Mouse (Mus musculus) lung, embryonic 16.5 days (tissue): ENCODE measurements around the gene Tapbp. TPM values are rescaled to one million over a fixed set of nuclear protein-coding genes. Genes with fewer than 3 reads are reported as not detected.

ENCODE experiments used
- ATAC-seq: fragments of 200-750 bp; cut with Nextera tagmentation; 2 replicates; pipeline ENCODE4 v1.8.0; 2017; ENCODE audit warnings: low read depth, mild to moderate bottlenecking, moderate library complexity
- H3K27ac ChIP-seq: fragments of 300-500 bp; sonication (generic); 2 replicates; pipeline ENCODE4 v1.5.1; 2014; ENCODE audit warnings: mild to moderate bottlenecking, control low read depth, low read length
- H3K27me3 ChIP-seq: fragments of 300-500 bp; sonication (generic); 2 replicates; pipeline ENCODE4 v1.6.1; 2014; ENCODE audit warnings: low read depth, low read length, mixed read lengths; ENCODE audit not compliant: control insufficient read depth, insufficient read depth
- H3K36me3 ChIP-seq: fragments of 300-500 bp; sonication (generic); 2 replicates; pipeline ENCODE4 v1.6.1; 2014; ENCODE audit warnings: low read length; ENCODE audit not compliant: control insufficient read depth, insufficient read depth
- H3K4me1 ChIP-seq: fragments of 300-500 bp; sonication (generic); replicated peaks from 2 replicates; pipeline ENCODE4 v1.6.1; 2014; ENCODE audit warnings: low read length, mixed read lengths; ENCODE audit not compliant: control insufficient read depth, insufficient read depth
- H3K4me2 ChIP-seq: fragments of 300-500 bp; sonication (generic); 2 replicates; pipeline ENCODE4 v1.6.1; 2014; ENCODE audit warnings: low read depth, low read length, control low read depth
- H3K4me3 ChIP-seq: fragments of 300-500 bp; sonication (generic); 2 replicates; pipeline ENCODE4 v1.5.1; 2014; ENCODE audit warnings: mild to moderate bottlenecking, low read length, control low read depth
- H3K9ac ChIP-seq: fragments of 300-500 bp; sonication (generic); 2 replicates; pipeline ENCODE4 v1.6.1; 2014; ENCODE audit warnings: low read length, control low read depth
- H3K9me3 ChIP-seq: fragments of 300-500 bp; sonication (generic); 2 replicates; pipeline ENCODE4 v1.6.1; 2016; ENCODE audit warnings: low read length; ENCODE audit not compliant: control insufficient read depth
- WGBS: fragments of 180-500 bp; shearing (Covaris S2); extraction: QIAGEN DNeasy Blood & Tissue Kit; methylation state at CpG from one replicate; pipeline ENCODE4 v1.1.7; 2014; 5-methylcytosine and 5-hydroxymethylcytosine counted together
- polyA plus RNA-seq: library from polyadenylated mRNA; unstranded; fragments of >200 nt; fragmentation: Nextera tagmentation; extraction: Ambion mirVana; gene quantifications from 2 replicates; pipeline ENCODE4 v1.2.1, GENCODE M21; 2015

Tapbp gene
- polyA plus RNA-seq, 1 experiment from 2014 or later = 57.7 TPM

DNA sequence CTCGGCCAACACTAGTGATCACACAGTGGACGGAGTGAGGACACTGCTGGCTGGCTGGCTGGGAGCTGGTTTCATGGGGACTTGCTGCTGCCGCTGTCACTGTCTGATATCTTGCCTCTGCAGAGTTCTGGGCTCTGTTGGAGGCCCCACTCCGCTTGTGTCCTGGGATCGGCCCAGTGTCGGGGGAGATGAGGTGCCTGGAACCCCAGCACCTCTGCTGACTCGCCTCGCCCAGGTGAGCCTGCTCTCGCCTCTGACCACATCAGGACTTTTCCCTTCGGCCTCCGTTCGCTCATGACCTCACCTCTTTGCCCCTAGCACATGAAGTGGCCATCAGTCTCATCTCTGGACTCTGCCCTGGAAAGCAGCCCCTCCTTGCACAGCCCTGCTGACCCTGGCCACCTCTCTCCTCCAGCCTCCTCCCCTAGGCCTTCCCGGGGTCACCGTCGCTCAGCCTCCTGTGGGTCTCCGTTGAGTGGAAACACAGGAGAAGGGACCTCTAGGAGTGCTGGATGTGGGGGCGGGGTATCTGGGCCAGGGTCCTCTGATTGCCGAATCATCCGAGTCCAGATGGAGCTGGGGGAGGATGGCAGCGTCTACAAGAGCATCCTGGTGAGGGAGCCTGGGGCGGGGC, 19.8 kb downstream of the Tapbp start:
- no peak for ATAC-seq

DNA sequence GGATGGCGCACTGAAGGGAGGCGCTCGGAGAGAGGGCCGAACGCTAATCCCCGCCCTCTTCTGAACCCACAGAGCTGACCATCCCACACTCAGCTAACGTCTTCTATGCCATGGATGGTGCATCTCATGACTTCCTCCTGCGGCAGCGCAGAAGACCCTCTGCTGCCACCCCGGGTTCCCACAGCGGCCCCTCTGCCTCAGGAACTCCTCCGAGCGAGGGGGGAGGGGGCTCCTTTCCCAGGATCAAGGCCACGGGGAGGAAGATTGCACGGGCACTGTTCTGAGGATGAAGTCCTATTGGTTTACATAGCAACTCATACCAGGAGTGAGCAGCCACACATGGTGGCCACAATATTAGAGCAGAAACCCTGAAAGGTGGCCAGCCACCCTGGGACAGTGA, 21.3 kb downstream of the Tapbp start:
- 75% methylated on average over 15 of the region's 15 CpGs for WGBS
- H3K36me3 ChIP-seq = peaks cover 21% of the 10 kb centered on the region; the same call in 1 of the 2 replicates
- no peaks in the 10 kb centered on the region for H3K9me3 ChIP-seq
- no peak overlapping the region for H3K4me3 ChIP-seq
- ATAC-seq = no peak
- H3K4me1 ChIP-seq = peaks cover 17% of the 10 kb centered on the region
- H3K9ac ChIP-seq = no peak overlapping the region
- no peak overlapping the region for H3K27ac ChIP-seq
- no peaks in the 10 kb centered on the region for H3K27me3 ChIP-seq
- no peak overlapping the region for H3K4me2 ChIP-seq

More for the DNA sequence above, 19.8 kb downstream of the Tapbp start:
- no peak overlapping the region for H3K27ac ChIP-seq
- no peaks in the 10 kb centered on the region for H3K27me3 ChIP-seq
- H3K9ac ChIP-seq = no peak overlapping the region
- WGBS = 84% methylated on average over 21 of the region's 21 CpGs
- H3K4me2 ChIP-seq = no peak overlapping the region
- no peaks in the 10 kb centered on the region for H3K9me3 ChIP-seq
- no peak overlapping the region for H3K4me3 ChIP-seq
- peaks cover 20% of the 10 kb centered on the region for H3K4me1 ChIP-seq
- H3K36me3 ChIP-seq = peaks cover 21% of the 10 kb centered on the region; the same call in 1 of the 2 replicates

DNA sequence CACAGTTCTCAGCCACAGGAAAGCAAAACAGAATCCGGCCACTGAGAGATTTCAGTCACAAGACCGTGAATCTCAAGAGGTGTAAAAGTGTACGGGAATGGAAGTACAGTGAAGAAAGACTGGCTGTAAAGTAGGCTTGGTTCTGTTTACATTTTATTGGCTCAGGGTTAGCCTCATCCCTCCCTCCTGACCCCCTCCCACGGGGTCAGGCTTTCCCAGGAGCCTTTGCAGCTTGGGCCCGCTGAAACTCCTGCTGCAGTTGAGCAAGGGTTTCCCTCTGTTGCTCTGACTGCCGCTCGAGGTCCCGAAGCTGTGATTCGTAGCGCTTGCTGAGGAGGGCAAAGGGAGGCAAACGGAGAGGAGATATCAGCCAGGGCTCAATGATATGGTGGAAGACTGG, 23.1 kb downstream of the Tapbp start:
- H3K27me3 ChIP-seq = no peaks in the 10 kb centered on the region
- no peak for ATAC-seq
- peaks cover 17% of the 10 kb centered on the region for H3K4me1 ChIP-seq
- no peak overlapping the region for H3K4me2 ChIP-seq
- peaks cover 26% of the 10 kb centered on the region; the same call in 1 of the 2 replicates for H3K36me3 ChIP-seq
- 69% methylated on average over 11 of the region's 11 CpGs for WGBS
- no peak overlapping the region for H3K4me3 ChIP-seq
- no peak overlapping the region for H3K27ac ChIP-seq
- H3K9ac ChIP-seq = no peak overlapping the region
- no peaks in the 10 kb centered on the region for H3K9me3 ChIP-seq

DNA sequence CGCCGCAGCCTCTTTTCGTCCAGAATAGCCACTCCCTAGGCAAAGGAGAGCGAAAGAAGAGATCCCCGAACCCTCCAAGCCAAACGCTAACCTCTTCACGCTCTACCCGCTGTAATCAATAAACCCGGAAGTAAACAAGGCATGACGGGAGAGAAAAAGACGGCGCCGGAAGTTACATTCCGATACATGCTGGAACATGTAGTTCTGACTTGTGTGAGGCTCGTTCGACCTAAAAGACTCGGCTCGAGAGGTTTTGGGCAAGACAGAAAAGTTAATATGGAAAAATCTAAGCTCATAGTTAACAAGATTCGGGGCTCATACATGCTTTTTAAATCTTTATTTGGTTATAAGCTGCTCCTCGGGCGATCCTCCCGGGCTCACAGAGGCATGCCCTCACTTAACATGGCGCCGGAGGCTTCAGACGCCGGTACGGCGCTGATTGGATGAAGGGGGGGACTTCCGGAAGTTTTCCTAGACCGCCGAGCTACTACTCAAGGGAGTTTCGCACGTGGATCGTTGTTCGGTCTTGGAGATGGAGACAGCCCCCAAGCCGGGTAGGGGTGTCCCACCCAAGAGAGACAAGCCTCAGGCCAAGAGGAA, 24.6 kb downstream of the Tapbp start, which contains the start of the genes Pfdn6 and Wdr46:
Gene Pfdn6 (minus strand): TSS at position 138 of the 600 bp plus-strand sequence.
Gene Wdr46 (plus strand): TSS at position 455 of the 600 bp plus-strand sequence.
- H3K9ac ChIP-seq = peak within 1 kb of the TSS; percentile 85
- no peaks in the 10 kb centered on the region for H3K27me3 ChIP-seq
- under 1% methylated on average over 36 of the region's 36 CpGs for WGBS
- no peaks in the 10 kb centered on the region for H3K9me3 ChIP-seq
- H3K36me3 ChIP-seq = peaks cover 29% of the 10 kb centered on the region
- H3K4me3 ChIP-seq = peak within 1 kb of the TSS; percentile 89
- H3K4me2 ChIP-seq = peak within 1 kb of the TSS; percentile 76
- no peak within 1 kb of the TSS for H3K27ac ChIP-seq
- peaks cover 17% of the 10 kb centered on the region for H3K4me1 ChIP-seq
- ATAC-seq = peak; percentile 91

DNA sequence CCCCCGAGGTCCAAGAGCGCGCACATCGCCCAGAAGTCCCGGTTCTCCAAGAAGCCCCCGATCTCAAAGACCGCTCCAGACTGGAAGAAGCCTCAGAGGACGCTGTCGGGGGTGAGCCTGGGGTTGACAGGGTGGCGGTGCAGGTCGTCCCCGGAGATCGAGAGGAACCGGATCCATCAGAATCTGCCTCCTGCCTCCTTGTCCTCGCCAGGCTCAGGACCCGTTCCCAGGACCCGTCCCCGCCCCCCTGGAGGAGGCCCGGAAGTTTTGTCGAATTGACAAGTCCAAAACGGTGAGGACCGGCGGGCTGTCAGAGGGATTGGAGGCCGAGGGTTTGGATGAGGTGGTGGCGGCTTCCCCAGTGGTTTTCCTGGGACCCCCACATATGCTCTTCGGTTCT, 25.3 kb downstream of the Tapbp start:
- Histone ChIP-seq H3K27ac (no peak overlapping the region), H3K36me3 (peaks cover 26% of the 10 kb centered on the region), H3K4me3 (peak overlapping the region; percentile 89), H3K4me2 (peak overlapping the region; percentile 76), H3K9ac (peak overlapping the region; percentile 85), H3K4me1 (peaks cover 17% of the 10 kb centered on the region), H3K9me3 (no peaks in the 10 kb centered on the region), H3K27me3 (no peaks in the 10 kb centered on the region)
- ATAC-seq = 0 out of 2 replicates have a peak, but pooled peaks have one; percentile 2
- under 1% methylated on average over 26 of the region's 26 CpGs for WGBS

DNA sequence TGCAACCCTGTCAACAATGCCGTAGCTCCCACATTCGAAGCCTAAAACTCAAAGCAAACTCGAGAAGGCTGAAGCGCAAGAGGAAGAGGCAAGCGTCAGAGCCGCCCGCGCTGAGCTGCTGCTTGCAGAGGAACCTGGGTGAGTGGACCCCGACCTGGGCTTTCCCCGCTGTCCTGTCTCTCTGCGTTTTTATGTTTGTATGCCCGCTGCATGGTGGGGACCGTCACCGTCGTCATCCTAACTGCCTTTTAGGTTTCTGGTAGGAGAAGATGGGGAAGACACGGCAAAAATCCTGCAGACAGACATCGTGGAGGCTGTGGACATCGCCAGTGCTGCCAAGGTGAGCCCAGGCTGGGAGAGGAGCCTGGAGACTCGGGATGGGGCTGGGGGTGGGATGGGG, 25.7 kb downstream of the Tapbp start:
- no peak for ATAC-seq
- H3K36me3 ChIP-seq = peaks cover 28% of the 10 kb centered on the region

DNA sequence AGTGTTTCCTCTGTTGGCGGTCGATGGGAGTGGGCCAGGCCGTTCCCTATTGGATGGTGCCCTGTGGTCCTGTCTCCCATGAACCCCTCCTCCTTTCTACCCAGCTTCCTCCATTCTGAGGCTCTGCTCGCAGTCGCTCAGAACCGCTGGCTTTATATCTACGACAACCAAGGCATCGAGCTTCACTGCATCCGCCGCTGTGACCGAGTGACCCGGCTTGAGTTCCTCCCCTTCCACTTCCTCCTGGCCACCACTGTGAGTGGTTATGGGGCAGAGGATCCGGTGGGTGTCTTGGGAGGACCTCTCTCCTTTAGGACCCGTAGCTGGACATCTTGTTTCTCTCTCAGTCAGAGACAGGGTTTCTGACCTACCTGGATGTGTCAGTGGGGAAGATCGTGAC, 27.8 kb downstream of the Tapbp start:
- no peak overlapping the region for H3K4me3 ChIP-seq
- H3K9ac ChIP-seq = no peak overlapping the region
- WGBS = 91% methylated on average over 15 of the region's 15 CpGs
- H3K36me3 ChIP-seq = peaks cover 21% of the 10 kb centered on the region
- no peak overlapping the region for H3K27ac ChIP-seq
- H3K9me3 ChIP-seq = no peaks in the 10 kb centered on the region
- H3K4me1 ChIP-seq = peaks cover 17% of the 10 kb centered on the region
- no peak for ATAC-seq
- no peaks in the 10 kb centered on the region for H3K27me3 ChIP-seq
- no peak overlapping the region for H3K4me2 ChIP-seq

More for the DNA sequence above, 25.7 kb downstream of the Tapbp start:
- Histone ChIP-seq H3K27ac (no peak overlapping the region), H3K9me3 (no peaks in the 10 kb centered on the region), H3K27me3 (no peaks in the 10 kb centered on the region), H3K4me3 (peak overlapping the region; percentile 89), H3K4me2 (peak overlapping the region; percentile 76), H3K4me1 (peaks cover 17% of the 10 kb centered on the region), H3K9ac (peak overlapping the region; percentile 85)
- 43% methylated on average over 19 of the region's 19 CpGs for WGBS

DNA sequence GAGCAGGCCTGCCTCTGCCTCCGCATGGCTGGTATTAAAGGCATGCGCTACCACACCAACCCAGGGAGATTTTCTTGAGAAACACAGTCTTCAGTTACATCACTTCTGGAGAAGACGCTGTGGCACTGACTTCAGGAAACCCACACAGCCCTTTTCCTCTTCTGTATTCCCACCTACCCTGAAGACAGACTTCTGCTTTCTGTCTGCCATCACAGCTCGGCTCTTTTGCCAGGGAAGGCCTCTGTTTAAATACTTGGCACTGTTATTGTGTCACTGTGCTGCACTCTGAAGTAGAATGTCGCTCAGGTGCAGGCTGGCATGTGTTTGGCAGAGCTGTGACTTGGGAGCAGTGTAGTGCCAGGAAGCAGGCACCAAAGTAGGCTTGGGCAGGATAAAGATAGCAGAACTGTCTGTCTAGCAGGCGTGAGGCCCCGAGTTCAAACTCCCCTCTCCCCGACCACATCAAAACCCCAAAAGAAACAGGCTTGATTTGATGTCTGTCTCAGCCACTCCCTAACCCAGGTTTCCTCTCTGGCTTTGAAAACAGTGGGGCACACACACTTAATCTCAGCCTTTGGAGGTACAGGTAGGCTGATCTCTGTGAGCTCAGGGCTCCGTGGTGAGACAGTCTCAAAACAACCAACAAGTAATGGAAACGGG, 31.9 kb downstream of the Tapbp start:
- Histone ChIP-seq H3K4me1 (peaks cover 18% of the 10 kb centered on the region), H3K36me3 (peaks cover 25% of the 10 kb centered on the region), H3K9me3 (no peaks in the 10 kb centered on the region), H3K4me2 (no peak overlapping the region), H3K4me3 (no peak overlapping the region), H3K27me3 (no peaks in the 10 kb centered on the region), H3K9ac (no peak overlapping the region), H3K27ac (no peak overlapping the region)
- 84% methylated on average over 10 of the region's 10 CpGs for WGBS
- ATAC-seq = no peak
